Mouse (Mus musculus): Measurements from ENCODE around the gene Emb. TPM values are rescaled to one million over a fixed set of nuclear protein-coding genes. Genes with fewer than 3 reads are reported as not detected.

The Emb gene
- 1 to 10 TPM; 7.5 to 8.8 TPM for total RNA-seq (2023)

DNA sequence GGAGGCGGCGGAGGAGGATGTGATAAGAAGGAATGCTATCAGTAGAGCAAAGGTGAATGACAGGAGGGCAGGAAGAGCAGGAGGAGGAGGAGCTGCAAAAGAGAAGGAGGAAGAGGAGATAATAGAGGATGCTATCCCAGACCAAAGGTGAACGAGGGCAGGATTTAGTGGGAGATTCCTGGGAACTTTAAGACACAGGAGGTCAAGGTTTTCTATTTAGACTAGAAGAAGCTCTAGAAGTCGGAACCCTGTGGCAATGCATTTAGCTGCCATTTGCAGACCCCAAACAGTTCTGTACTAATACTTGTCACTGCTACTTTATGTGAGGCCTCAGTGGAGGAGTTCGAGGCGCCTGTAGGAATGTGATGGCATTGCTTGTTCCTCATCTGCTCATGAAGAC, at the start of gene Emb:
Gene Emb (plus strand): TSS at position 301 of the 400 bp plus-strand sequence.

DNA sequence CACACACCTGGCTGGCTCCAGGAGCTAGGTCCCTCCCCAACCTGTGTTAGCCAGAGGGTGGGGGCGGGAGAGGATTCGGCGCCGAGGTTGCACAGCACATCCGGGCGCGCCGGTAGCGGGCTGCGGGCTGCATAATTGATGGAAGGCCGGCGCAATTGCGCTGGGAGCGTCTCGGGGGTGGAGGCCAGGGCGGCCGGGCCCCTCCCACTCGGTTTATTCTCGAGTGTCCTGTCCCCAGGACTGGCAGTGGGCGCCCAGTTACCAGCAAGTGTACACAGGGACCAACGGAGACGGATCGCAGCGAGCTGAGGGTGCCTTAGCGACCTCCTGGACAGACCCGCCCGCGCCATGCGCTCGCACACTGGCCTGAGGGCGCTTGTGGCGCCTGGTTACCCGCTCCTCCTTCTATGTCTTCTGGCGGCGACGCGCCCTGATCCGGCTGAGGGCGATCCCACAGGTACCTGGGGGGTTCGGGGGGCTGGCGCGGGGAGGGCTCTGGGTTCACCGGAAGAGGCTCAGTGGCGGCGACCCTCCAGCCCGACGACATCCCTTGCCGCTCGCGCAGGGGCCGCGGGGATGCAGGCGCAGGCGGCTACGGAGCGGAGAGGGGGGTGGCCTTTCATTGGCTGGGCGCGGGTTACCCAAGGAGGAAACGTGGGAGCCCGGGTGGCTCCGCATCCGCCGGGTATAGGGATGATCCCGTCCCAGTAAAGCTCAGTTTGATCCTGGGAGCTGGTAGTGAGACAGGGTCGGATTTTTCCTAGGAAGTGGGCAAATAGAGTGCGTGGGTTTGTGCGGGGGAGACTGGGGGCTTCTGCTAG, 12.4 kb downstream of the Emb start, which contains the start of gene Gm17509:
Gene Gm17509 (minus strand): TSS at position 575 of the 821 bp plus-strand sequence.

Other genes starting within 250 kb of the Emb start
- gene Parp8, start 183.0 kb upstream of the Emb start, total RNA-seq (2023): 10 to 100 TPM; 43.0 to 45.8 TPM
- under 1 TPM in 1 of 2 experiments, not detected in 1; 0.23 TPM for gene Gm17509, start 12.5 kb downstream of the Emb start, total RNA-seq (2023)